Mouse (Mus musculus) E14TG2a.4 (cell line): ENCODE results near the gene Traf3ip2.

ENCODE experiments used
- CTCF ChIP-seq: conservative IDR thresholded peaks from 2 replicates; pipeline ENCODE4 v1.5.1; 2014; ENCODE audit warnings: low read length
- NANOG ChIP-seq: IDR thresholded peaks from 2 replicates; pipeline ENCODE4 v1.6.1; 2014; ENCODE audit warnings: borderline replicate concordance, low read length, mixed read lengths
- POU5F1 ChIP-seq: IDR thresholded peaks from 2 replicates; pipeline ENCODE4 v1.6.1; 2014; ENCODE audit warnings: low read length, borderline replicate concordance

DNA sequence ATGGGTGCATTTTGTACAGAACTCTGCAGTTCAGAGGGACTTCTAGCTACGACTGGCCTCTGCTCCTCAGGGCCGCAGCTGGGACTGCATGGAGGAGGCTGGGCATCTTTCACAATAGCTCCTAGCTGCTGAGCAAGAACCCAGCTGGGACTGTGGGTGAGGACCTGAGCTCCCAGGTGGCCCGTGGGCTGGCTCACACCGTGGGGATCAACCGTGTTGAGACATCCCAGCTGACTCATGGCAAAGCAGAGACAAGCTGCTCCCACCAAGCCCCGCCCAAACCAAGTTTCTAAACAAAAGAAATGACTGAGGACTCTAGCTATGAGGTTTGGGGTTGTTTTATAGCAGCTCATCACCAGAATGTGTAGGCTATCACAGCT lies 40.1 kb upstream of the Traf3ip2 start:
- no peak for TF ChIP-seq CTCF
- no peak for TF ChIP-seq NANOG
- no peak for TF ChIP-seq POU5F1
